Mouse (Mus musculus): Measurements from ENCODE around the gene Gm20388.

DNA sequence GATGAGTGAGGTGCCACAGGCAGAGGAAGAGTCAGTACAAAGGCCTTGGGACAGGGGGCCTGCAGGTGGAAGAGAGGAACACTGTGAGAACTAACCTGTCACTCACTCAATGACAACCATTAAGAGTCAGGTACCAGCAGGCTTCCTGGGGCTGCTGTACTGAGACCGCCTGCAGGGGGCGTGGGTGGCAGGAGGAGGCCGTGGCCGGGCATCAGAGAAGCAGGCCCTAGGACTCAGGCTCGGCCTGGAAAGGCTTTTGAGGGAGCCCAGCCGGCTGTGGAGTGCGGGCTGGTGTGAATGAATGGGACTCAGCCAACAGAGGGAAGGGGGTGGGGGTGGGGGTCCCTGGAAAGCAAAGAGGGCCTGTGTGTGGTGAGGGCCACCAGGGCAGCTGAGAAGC is 560.5 kb downstream of the Gm20388 start:
- peak; percentile 92 for TF ChIP-seq CTCF (IDR thresholded peaks at IDR 0.05; ENCODE audit: low read depth)
- no peak for TF ChIP-seq EP300 (IDR thresholded peaks at IDR 0.05; ENCODE audit: low read depth)

All from liver, embryonic 14.5 days (tissue).